Mouse (Mus musculus) retina, embryonic 14.5 days (tissue): ENCODE results near the gene Sctr.

Source experiments
- DNase-seq: peaks from one replicate; pipeline ENCODE4 v3.0.0-alpha.2; 2015; ENCODE audit warnings: low spot score

Gene Sctr

GRCm38 (mm10) chr1:120105556-120105959, 98.9 kb downstream of the Sctr start:
- no peak for DNase-seq

- no peak for DNase-seq
Measured at GRCm38 (mm10) chr1:120109741-120110432, 103.2 kb downstream of the Sctr start.

- DNase-seq, result no peak
Measured at GRCm38 (mm10) chr1:120111766-120112165, 105.1 kb downstream of the Sctr start.

- no peak for DNase-seq
Measured at GRCm38 (mm10) chr1:120112251-120113187, 105.8 kb downstream of the Sctr start.
